Mouse (Mus musculus): ENCODE results near the gene Slc35a1. TPM values are rescaled to one million over a fixed set of nuclear protein-coding genes. Genes with fewer than 3 reads are reported as not detected.

Gene Slc35a1
- polyA plus RNA-seq, 1 experiment from 2014 or later: 27.0 TPM

DNA sequence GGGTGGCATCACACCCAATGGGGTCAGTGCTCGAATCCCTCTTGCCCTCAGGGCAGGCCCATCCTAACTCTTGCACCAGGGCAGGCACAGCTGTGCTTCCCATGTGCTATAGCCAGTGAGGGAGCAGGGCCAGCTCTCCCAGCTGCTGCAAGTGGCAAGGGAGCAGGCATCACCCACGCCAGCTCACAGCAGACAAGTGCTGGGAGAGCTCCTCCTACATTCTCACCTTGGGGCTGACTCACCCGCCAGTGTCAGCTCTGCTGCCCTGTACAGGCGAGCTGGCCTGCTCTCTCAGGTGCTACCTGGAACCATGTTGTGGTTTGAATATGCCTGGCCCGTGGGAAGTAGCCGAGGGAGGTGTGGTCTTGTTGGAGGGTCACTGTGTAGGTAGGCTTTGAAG lies 25.3 kb downstream of the Slc35a1 start:
- Histone ChIP-seq H3K4me3 (ENCODE audit: low read depth, low read length) (no peak overlapping the region), H3K4me1 (replicated peaks; ENCODE audit: control insufficient read depth, insufficient read depth, low read length) (no peaks in the 10 kb centered on the region), H3K27me3 (replicated peaks; ENCODE audit: control insufficient read depth, insufficient read depth, low read length) (no peaks in the 10 kb centered on the region), H3K36me3 (ENCODE audit: control insufficient read depth, insufficient read depth) (peaks cover 59% of the 10 kb centered on the region), H3K9ac (ENCODE audit: low read depth, low read length) (no peak overlapping the region), H3K4me2 (replicated peaks; ENCODE audit: low read depth) (no peak overlapping the region), H3K27ac (ENCODE audit: low read depth, low read length) (no peak overlapping the region), H3K9me3 (ENCODE audit: control insufficient read depth) (no peaks in the 10 kb centered on the region)
- peak; percentile 36; the same call in 1 of the 2 replicates for ATAC-seq
- 84% methylated on average over 6 of the region's 6 CpGs for WGBS
- no peak for TF ChIP-seq CTCF (IDR thresholded peaks at IDR 0.05; ENCODE audit: low read depth)

DNA sequence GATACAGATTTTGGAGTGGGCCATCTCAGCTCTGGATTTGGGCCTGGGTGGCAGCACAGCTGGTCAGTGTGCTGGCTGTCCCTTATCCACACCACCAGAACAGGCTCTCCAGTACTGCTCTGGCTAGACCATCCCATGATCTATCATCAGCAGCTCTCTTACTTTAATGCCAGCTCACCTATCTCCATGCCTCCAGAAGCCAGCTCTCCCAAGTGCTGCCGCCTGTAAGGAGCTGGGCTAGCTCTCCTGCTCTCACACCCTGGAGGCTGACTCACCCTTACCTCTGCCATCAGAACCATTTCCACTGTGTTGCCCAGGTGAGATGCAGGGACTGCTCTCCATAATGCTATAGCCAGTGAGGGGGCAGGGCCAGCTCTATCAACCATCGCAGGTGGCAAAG lies 25.7 kb downstream of the Slc35a1 start:
- H3K9ac ChIP-seq (ENCODE audit: low read depth, low read length): no peak overlapping the region
- H3K4me1 ChIP-seq (replicated peaks; ENCODE audit: control insufficient read depth, insufficient read depth, low read length): no peaks in the 10 kb centered on the region
- no peak overlapping the region for H3K4me2 ChIP-seq (replicated peaks; ENCODE audit: low read depth)
- H3K4me3 ChIP-seq (ENCODE audit: low read depth, low read length): no peak overlapping the region
- H3K27ac ChIP-seq (ENCODE audit: low read depth, low read length): no peak overlapping the region
- peaks cover 59% of the 10 kb centered on the region for H3K36me3 ChIP-seq (ENCODE audit: control insufficient read depth, insufficient read depth)
- WGBS: 89% methylated on average over 2 of the region's 2 CpGs
- no peaks in the 10 kb centered on the region for H3K27me3 ChIP-seq (replicated peaks; ENCODE audit: control insufficient read depth, insufficient read depth, low read length)
- no peaks in the 10 kb centered on the region for H3K9me3 ChIP-seq (ENCODE audit: control insufficient read depth)
- TF ChIP-seq CTCF (IDR thresholded peaks at IDR 0.05; ENCODE audit: low read depth): no peak
- ATAC-seq: 0 out of 2 replicates have a peak, but pooled peaks have one; percentile 10

- Histone ChIP-seq H3K27me3 (replicated peaks; ENCODE audit: control insufficient read depth, insufficient read depth, low read length) (no peaks in the 10 kb centered on the region), H3K9me3 (ENCODE audit: control insufficient read depth) (no peaks in the 10 kb centered on the region), H3K4me2 (replicated peaks; ENCODE audit: low read depth) (no peak overlapping the region), H3K4me1 (replicated peaks; ENCODE audit: control insufficient read depth, insufficient read depth, low read length) (no peaks in the 10 kb centered on the region), H3K36me3 (ENCODE audit: control insufficient read depth, insufficient read depth) (peaks cover 63% of the 10 kb centered on the region), H3K4me3 (ENCODE audit: low read depth, low read length) (no peak overlapping the region), H3K9ac (ENCODE audit: low read depth, low read length) (no peak overlapping the region), H3K27ac (ENCODE audit: low read depth, low read length) (no peak overlapping the region)
- no peak for ATAC-seq
- WGBS: 54% methylated on average over 2 of the region's 2 CpGs
- TF ChIP-seq CTCF (IDR thresholded peaks at IDR 0.05; ENCODE audit: low read depth): no peak
These were observed 28.2 kb downstream of the Slc35a1 start for GRCm38 (mm10) chr4:34659012-34659411.

- Histone ChIP-seq H3K9me3 (ENCODE audit: control insufficient read depth) (no peaks in the 10 kb centered on the region), H3K4me2 (replicated peaks; ENCODE audit: low read depth) (no peak overlapping the region), H3K9ac (ENCODE audit: low read depth, low read length) (no peak overlapping the region), H3K4me3 (ENCODE audit: low read depth, low read length) (no peak overlapping the region), H3K27ac (ENCODE audit: low read depth, low read length) (no peak overlapping the region), H3K4me1 (replicated peaks; ENCODE audit: control insufficient read depth, insufficient read depth, low read length) (no peaks in the 10 kb centered on the region), H3K36me3 (ENCODE audit: control insufficient read depth, insufficient read depth) (peaks cover 59% of the 10 kb centered on the region), H3K27me3 (replicated peaks; ENCODE audit: control insufficient read depth, insufficient read depth, low read length) (no peaks in the 10 kb centered on the region)
- WGBS: 94% methylated on average over 10 of the region's 10 CpGs
- ATAC-seq: no peak
- no peak for TF ChIP-seq CTCF (IDR thresholded peaks at IDR 0.05; ENCODE audit: low read depth)
These were observed 31.1 kb downstream of the Slc35a1 start for GRCm38 (mm10) chr4:34656101-34656500.

DNA sequence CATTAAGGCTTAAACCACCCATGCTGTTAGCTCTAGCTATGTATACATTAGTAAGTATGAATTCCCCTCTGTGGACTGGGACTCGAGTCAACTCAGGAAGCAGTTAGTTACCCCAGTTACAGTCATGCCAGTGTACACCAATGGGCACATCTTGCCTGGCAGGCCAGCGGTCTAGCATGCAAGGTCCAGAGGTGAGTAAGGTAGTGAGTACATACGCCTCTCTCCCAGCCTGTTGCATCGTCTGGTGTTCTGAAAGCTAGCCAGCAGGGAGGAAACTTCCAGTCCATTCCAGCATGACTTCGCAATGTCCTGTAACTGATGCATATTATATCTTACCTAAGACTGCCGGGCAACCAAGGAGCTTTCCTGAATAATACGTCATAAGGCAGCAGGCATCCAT lies 34.1 kb downstream of the Slc35a1 start:
- H3K36me3 ChIP-seq (ENCODE audit: control insufficient read depth, insufficient read depth): peaks cover 60% of the 10 kb centered on the region

GRCm38 (mm10) chr4:34644779-34645178 lies 42.5 kb downstream of the Slc35a1 start:
- H3K9me3 ChIP-seq (ENCODE audit: control insufficient read depth): no peaks in the 10 kb centered on the region
- no peak overlapping the region for H3K9ac ChIP-seq (ENCODE audit: low read depth, low read length)
- H3K27me3 ChIP-seq (replicated peaks; ENCODE audit: control insufficient read depth, insufficient read depth, low read length): no peaks in the 10 kb centered on the region
- no peaks in the 10 kb centered on the region for H3K4me1 ChIP-seq (replicated peaks; ENCODE audit: control insufficient read depth, insufficient read depth, low read length)
- no peak for TF ChIP-seq CTCF (IDR thresholded peaks at IDR 0.05; ENCODE audit: low read depth)
- no peak for ATAC-seq
- no peak overlapping the region for H3K4me2 ChIP-seq (replicated peaks; ENCODE audit: low read depth)
- peaks cover 53% of the 10 kb centered on the region for H3K36me3 ChIP-seq (ENCODE audit: control insufficient read depth, insufficient read depth)
- no peak overlapping the region for H3K4me3 ChIP-seq (ENCODE audit: low read depth, low read length)
- H3K27ac ChIP-seq (ENCODE audit: low read depth, low read length): no peak overlapping the region

More for the DNA sequence above, 34.1 kb downstream of the Slc35a1 start:
- Histone ChIP-seq H3K4me1 (replicated peaks; ENCODE audit: control insufficient read depth, insufficient read depth, low read length) (no peaks in the 10 kb centered on the region), H3K9me3 (ENCODE audit: control insufficient read depth) (no peaks in the 10 kb centered on the region), H3K27ac (ENCODE audit: low read depth, low read length) (no peak overlapping the region), H3K27me3 (replicated peaks; ENCODE audit: control insufficient read depth, insufficient read depth, low read length) (no peaks in the 10 kb centered on the region), H3K4me3 (ENCODE audit: low read depth, low read length) (no peak overlapping the region), H3K4me2 (replicated peaks; ENCODE audit: low read depth) (no peak overlapping the region), H3K9ac (ENCODE audit: low read depth, low read length) (no peak overlapping the region)
- no peak for ATAC-seq
- TF ChIP-seq CTCF (IDR thresholded peaks at IDR 0.05; ENCODE audit: low read depth): no peak
- WGBS: 90% methylated on average over 7 of the region's 7 CpGs

GRCm38 (mm10) chr4:34640731-34641130 lies 46.5 kb downstream of the Slc35a1 start:
- H3K4me1 ChIP-seq (replicated peaks; ENCODE audit: control insufficient read depth, insufficient read depth, low read length): no peaks in the 10 kb centered on the region
- TF ChIP-seq CTCF (IDR thresholded peaks at IDR 0.05; ENCODE audit: low read depth): no peak
- no peak for ATAC-seq

More at GRCm38 (mm10) chr4:34640731-34641130, 46.5 kb downstream of the Slc35a1 start:
- no peak overlapping the region for H3K4me3 ChIP-seq (ENCODE audit: low read depth, low read length)
- no peak overlapping the region for H3K27ac ChIP-seq (ENCODE audit: low read depth, low read length)
- WGBS: 96% methylated on average over 3 of the region's 3 CpGs
- H3K4me2 ChIP-seq (replicated peaks; ENCODE audit: low read depth): no peak overlapping the region
- no peaks in the 10 kb centered on the region for H3K9me3 ChIP-seq (ENCODE audit: control insufficient read depth)
- peaks cover 29% of the 10 kb centered on the region for H3K36me3 ChIP-seq (ENCODE audit: control insufficient read depth, insufficient read depth)
- H3K9ac ChIP-seq (ENCODE audit: low read depth, low read length): no peak overlapping the region
- no peaks in the 10 kb centered on the region for H3K27me3 ChIP-seq (replicated peaks; ENCODE audit: control insufficient read depth, insufficient read depth, low read length)
